ENCODE assay signal across 11 mouse cellular contexts in the genomic region with DNA sequence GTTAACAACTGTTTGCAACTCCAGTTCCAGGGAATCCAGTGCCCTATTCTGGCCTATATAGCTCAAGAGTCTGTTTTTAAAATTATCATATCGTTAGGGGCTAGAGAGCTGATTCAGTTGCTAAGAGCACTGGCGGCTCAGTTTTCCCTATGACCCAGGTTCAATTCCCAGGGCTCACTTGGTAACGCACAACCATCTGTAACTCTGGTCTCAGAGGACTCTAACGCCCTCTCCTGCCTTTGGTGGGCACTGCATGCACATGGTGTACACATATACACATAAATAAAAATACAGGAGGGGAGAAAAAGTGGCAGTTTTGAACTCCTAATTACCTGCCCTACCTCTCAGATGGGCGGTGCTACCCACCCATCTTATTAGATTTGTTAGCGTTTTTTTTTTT. TPM values are rescaled to one million over a fixed set of nuclear protein-coding genes. Genes with fewer than 3 reads are reported as not detected.
A peak's percentile ranks its signal among the peaks of the same experiment; 100 is the strongest.
DNase-seq lines count a peak whose midpoint lies in the region; ATAC-seq and TF ChIP-seq lines count a peak whose summit lies in the region.
"Had no signal": no experiment of that assay in that cellular context is flagged by ENCODE, and none has a peak within 500 bp of the region (broad histone marks: within the 10 kb centered on the region; RNA-seq: fewer than 3 reads in every experiment).

No protein-coding gene starts in this region.

- no peak for ATAC-seq in monocyte, adult 5-6 weeks (replicated peaks; ENCODE audit: insufficient number of reproducible peaks, low FRiP score, low TSS enrichment, poor library complexity, severe bottlenecking)

- no peak overlapping the region for H3K4me3 ChIP-seq in cerebellum, adult 2 months (replicated peaks; ENCODE audit: insufficient read depth, low read depth, low read length)
- H3K4me3 ChIP-seq: midbrain, embryonic 12.5 days had no signal

- peak; percentile 21 to 23 for DNase-seq in cerebellum, postnatal 10 days
- no peak for DNase-seq in cerebellum, adult 2 months
- peak; percentile 11 for DNase-seq in kidney, adult 11 months
- DNase-seq in kidney, postnatal 14 days = no peak
- peak; percentile 32 for DNase-seq in thymus, postnatal 4 days
- DNase-seq in thymus, postnatal 25 days = no peak
- DNase-seq in testis, postnatal 14 days (ENCODE audit: low spot score) = peak; percentile 38
- DNase-seq: cerebellum, adult 11-12 months had no signal

- WGBS in cerebellum, adult 2 months = 96% methylated on average over 6 of the region's 6 CpGs

- no peak overlapping the region for H3K27ac ChIP-seq in cerebellum, adult 2 months (ENCODE audit: insufficient read depth, low read length)
- H3K27ac ChIP-seq: left cerebral cortex, adult 2 months; midbrain, embryonic 12.5 days had no signal

- TF ChIP-seq POLR2A in cerebellum, adult 2 months (IDR thresholded peaks at IDR 0.05; ENCODE audit: borderline replicate concordance, insufficient read depth, low read length) = no peak

- no peak for TF ChIP-seq CTCF in cerebellum, adult 2 months (IDR thresholded peaks at IDR 0.05; ENCODE audit: borderline replicate concordance, insufficient read depth, low read depth, low read length)

- H3K27me3 ChIP-seq in cerebellum, adult 2 months (ENCODE audit: control insufficient read depth, insufficient read depth, low read length) = no peaks in the 10 kb centered on the region
- H3K27me3 ChIP-seq: midbrain, embryonic 12.5 days had no signal

- H3K4me1 ChIP-seq in cerebellum, adult 2 months (ENCODE audit: control insufficient read depth, insufficient read depth, low read length) = no peaks in the 10 kb centered on the region

RNA-seq across cellular contexts. Expression of a gene that starts 41.2 kb away (rescaled TPM):
- polyA plus RNA-seq in cerebellum, adult 2 months (2012; rRNA removed) = 15.9 and 16.9 TPM in 2 replicates
- 1.2 to 2.8 TPM (median 2.2 TPM) in 3 replicates for total RNA-seq in monocyte, adult 5-6 weeks (2017)

RNA-seq across cellular contexts. Expression of a gene that starts 58.5 kb away (rescaled TPM):
- 5.2 and 5.4 TPM in 2 replicates for polyA plus RNA-seq in cerebellum, adult 2 months (2012; rRNA removed)
- 76.0 to 118 TPM (median 83.2 TPM) in 3 replicates for total RNA-seq in monocyte, adult 5-6 weeks (2017)

Comparison
In these comparisons a context has a peak if more than half of its experiments do, and no peak if none do; other contexts are left out.
1. DNase-seq: peak in cerebellum, postnatal 10 days (2 of 2), kidney, adult 11 months (single experiment), thymus, postnatal 4 days (single experiment) and testis, postnatal 14 days (single experiment); none in cerebellum, adult 2 months (0 of 2), kidney, postnatal 14 days (single experiment) and thymus, postnatal 25 days (single experiment).